Mouse (Mus musculus) frontal cortex, postnatal 14 days (tissue): Measurements from ENCODE around the gene Gid4.
A peak's percentile ranks its signal among the peaks of the same experiment; 100 is the strongest.
"Not testable (repeated sequence)": the region's sequence is repeated elsewhere in the genome, so short reads cannot be mapped to it uniquely, and the experiment has no call there.

Experiments used
- DNase-seq, 2 experiments: peaks; one replicate each; pipeline ENCODE4 v3.0.0; 2022; ENCODE audit warnings: low spot score in 2 of 2

Gene Gid4

DNA sequence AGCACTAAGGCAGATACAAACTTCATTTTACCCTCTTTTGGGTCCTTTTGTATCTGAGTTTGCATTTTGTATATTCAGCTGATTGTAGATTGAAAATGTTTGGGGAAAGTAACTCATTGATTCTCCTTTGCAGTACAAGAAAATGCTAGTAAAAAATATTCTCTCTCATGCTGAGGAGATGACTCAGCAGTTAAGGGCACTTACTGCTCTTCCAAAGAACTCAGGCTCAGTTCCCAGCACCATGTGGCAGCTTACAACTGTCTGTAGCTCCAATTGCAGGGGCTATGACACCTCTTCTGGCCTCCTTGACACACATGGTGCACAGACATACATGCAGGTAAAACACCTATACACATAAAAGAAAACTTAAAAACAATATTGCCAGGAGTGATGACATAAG lies 16.6 kb downstream of the Gid4 start:
- DNase-seq, result no peak

DNA sequence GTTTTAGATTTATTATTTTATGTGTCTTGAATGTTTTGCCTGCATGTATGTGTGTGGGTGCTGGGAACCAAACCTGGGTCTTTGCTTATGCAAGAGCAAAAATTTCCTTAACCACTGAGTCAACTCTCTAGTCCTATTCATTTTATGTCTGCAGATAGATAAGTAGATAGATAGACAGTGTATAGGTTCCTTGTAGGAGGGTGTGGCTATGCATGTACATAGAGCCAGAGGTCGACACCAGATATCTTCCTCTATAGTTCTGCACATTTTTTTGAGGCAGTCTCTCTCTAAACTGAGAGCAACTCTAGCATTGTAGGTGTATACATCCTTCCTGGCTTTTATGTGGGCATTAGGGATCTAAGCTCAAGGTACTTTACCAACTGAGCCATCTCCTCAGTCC lies 18.2 kb downstream of the Gid4 start:
- no peak for DNase-seq

DNA sequence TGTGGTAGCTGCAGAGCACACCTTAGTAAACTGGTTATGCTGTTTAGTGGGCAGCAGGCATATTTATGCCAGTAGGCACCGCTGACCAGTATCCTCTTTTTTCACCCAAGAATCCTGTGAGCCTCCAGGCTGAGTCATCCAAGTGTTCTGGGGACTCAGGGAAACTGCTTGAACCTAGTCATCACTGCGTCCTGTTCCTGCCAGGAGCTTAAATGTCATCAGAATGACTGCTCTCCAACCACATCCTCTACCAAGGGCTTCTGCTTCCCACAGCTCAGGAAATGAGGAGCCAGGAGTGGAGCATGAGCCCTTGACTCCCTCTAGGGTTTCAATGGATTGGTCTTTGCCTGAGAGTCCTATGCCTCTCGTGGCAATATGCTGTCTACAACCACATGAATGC lies 19.7 kb downstream of the Gid4 start:
- DNase-seq, result no peak

DNA sequence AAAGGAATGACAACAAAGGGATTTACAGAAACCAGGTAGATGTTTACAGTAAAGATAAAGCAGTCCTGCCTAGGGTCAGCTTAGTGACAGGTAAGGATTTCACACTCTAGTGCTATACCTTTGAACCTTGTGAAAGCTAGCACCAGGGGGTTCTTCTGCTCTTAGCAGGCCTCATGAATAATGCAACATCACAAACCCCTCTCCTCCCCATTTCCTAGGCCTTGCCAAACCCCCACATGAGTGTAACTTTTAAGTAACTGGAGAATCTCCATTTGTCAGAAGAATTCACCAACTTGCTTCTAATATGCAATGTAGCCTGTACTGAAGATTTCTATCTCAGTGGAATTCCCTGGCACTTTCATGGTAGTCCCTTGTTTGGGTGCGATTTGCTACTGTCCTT lies 22.7 kb downstream of the Gid4 start:
- not testable (repeated sequence) for DNase-seq

DNA sequence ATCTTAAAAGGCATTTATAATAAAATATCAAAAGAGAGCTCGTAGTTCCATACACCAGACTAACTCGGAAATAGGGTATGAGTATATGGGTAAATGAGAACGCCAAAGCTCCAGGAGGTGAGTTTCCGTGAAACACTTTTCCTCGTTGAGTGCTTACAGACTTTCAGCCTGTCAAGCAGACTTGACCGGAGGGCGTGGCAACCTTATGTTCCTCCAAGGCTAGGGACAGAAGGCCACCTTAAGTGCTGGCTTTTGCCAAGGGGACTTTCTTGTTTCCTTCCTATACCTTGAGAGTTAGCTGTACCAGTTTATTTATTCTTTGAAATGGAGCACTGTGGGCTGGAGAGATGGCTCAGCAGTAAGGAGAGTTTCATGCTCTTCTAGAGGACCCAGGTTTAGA lies 23.2 kb downstream of the Gid4 start:
- DNase-seq, result no peak

DNA sequence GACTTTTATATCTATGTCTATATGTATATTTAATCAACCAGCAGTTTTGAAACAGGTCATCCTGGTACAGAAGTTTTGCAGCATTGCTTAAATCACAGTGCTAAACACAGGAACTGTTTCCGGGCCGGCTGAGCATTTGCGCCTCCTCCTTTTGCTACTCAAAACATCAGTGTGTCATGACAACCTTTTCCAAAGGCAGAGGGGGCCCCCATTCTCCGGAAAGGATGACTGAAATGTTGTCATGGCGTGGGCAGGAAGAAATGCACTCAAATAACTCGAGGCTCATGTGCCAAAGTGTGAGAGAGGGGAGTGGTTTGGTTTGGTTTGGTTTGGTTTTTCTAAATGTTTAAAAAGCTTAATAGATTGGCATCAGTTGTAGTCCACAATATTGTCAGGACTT lies 26.0 kb downstream of the Gid4 start:
- no peak for DNase-seq

DNA sequence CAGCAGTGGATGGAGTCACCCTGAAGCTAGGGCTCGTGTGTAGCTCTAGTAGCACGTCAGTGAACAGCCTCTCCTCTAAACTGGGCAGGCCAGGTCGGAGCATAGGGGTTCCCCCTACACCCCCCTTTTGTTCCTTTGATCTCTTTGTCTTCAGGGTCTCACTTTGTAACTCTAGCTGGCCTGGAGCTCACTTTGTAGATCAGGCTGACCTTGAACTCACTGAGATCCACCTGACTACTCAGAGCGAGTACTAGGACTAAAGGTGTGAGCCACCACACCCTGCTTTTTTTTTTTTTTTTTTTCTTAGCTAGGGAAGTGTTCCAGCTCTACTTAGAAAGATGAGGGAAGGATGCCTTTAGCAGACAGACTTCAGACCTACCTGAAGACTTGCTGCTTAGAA lies 27.1 kb downstream of the Gid4 start:
- no peak for DNase-seq

DNA sequence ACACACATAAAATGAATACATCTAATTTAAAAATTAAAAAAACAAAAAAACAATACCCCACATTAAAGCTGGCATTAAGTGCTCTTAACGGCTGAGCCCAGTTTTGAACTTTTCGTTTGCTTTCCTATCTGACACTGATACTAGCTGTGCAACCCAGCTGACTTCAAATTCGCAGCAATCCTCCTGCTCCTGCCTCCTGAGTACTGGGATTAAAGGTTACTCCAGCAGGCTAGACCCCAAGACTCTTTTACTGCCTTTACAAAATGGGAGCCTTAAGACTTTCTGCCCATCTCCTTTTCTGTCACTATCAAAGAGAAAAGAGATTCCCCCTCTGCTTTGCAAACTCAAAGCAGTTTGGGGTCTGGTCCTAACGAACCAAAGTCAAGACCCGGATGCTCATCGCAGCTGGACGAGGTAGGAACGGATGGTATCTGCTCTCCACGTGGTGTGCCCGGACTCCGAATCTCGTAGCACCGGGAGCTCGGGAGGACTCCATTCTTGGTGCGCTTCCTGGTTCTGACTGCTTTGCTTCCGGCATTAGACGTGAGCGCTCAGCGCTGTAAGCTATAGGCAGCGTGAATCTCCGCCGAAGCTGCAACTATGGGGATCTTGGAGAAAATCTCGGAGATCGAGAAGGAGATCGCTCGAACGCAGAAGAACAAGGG lies 37.3 kb downstream of the Gid4 start, which contains the start of gene Drg2:
Drg2 (plus strand) TSS at position 512 of the 665 bp plus-strand sequence.
- peak; percentile 83 to 84 for DNase-seq

DNA sequence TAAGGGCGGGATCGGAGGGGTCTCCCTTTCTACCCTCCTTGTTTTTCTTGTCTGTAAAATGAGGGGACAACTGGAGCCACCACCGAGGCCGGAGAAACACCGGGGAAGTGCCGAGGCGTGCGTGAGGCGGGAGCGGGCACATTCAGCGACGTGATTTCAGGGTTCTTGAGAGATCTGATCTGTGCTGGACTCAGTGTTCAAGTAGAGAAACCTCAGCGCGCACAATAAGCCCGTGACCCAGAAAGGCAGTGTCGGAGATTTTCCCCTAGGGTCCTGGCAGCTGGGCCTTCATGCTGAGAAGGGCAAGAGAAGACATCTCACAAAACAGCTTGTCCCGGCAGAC lies 37.8 kb downstream of the Gid4 start:
- no peak for DNase-seq

DNA sequence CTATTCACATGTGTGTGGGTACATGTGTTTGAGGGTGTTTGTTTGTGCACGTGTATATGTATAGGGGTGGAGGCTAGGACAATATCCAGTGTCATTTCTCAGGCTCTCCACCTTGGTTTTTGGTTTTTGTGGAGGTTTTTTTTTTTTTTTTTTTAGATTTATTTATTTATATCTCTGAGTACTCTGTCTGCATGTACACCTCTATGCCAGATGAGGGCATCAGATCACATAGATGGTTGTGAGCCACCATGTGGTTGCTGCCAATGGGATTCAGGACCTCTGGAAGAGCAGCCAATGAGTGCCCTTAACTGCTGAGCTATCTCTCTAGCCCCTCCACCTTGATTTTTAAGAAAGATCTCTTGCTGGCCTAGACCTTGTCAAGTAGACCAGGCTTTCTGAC lies 41.0 kb downstream of the Gid4 start:
- DNase-seq, result peak in 1 of 2 experiments; percentile 3

DNA sequence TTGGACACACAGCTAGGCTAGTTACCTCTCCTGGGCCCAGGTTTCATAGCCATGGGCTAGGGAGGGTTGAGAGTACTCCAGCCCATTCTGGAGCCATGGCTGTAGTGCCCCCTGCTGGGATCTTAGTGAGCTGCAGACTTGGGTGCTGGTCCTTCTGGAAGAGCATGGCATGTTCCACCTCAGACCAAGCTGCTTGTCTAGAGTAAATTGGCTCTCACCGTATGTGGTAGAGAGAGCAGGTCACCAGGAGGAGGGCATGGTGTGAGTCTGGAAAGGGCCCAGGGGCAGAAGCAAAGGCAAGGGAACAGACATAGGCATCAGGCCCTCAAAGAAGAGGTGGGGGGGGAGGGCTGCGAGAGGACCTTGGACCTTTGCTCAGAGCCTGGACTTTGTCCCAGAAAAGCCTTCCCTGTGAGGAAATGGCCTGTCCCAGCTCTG lies 49.0 kb downstream of the Gid4 start:
- DNase-seq, result no peak

DNA sequence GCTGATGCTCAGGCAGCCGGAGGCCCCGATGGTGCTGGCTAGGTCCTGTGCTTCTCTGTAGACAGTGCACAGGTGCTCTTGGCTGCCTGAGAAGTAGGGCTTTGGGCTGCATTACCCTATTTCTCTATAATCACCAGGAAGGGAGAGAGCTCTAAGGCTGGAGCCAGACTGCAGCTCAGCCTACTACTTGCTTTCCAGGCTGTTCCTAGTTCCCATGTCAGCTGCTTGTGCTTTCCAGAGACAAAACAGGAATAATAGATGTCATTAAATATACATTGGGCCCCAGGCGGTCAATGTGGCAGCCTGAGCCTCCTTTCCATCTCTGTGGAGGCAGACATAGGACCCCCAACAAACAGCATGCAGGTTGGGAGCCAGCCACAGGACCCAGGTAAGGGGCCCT lies 52.1 kb downstream of the Gid4 start, which contains the start of gene Myo15:
Myo15 (plus strand) TSS at position 301 of the 400 bp plus-strand sequence.
- no peak for DNase-seq

DNA sequence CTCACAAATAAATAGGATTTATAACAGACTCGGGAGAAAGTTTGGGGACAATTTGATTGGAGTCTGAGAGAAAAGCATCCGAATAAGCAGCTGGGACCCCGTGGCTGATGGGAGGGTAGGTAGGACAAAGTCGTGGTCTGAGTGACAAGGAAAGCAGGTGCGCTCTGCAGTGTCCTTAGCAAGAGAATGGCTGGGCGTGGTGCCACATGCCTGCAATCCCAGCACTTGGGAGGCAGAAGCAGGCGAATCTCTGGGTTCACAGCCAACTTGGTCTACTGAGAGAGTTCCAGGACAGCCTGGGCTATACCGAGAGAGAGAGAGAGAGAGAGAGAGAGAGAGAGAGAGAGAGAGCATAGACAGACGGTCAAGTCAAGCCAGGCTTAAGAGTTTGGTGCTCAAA lies 53.8 kb downstream of the Gid4 start:
- no peak for DNase-seq

DNA sequence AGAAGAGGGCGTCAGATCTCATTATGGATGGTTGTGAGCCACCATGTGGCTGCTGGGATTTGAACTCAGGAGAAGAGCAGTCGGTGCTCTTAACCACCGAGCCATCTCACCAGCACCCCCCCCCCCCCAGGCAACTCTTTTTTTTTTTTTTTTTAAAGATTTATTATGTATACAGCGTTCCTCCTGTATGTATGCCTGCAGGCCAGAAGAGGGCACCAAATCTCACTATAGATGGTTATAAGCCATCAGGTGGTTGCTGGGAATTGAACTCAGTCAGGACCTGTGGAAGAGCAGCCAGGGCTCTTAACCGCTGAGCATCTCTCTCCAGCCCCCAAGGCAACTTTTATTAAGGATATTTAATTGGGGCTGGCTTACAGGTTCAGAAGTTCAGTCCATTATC lies 57.6 kb downstream of the Gid4 start:
- DNase-seq, result no peak

DNA sequence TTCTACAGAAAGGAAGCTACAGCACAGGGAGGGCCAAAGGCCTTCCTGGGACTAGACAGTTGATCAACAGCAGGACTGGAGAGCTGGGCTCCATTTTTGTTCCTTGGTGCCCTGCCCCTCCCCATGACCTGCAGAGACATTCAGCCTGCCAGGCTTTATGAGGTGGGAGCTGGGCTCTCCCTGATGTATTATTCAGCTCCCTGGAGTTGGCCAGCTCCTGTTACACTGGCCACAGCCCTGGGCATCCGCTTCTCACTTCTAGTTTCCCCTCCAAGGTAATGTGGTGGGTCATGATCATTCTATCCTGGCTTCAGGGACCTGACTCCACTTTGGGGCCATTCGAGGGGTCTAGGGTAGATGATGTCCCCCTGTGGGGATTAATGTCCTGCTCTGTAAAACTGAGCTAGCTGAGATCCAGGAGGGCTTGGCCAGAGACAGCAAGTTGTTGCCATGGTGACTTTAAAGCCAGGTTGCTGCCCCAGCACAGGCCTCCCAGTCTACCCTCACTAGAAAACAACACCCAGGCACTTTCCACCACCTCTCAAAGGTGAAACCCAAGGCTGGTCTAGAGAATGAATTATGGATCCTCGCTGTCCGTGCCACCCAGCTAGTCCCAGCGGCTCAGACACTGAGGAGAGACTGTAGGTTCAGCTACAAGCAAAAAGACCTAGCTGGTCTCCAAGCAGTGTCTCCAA lies 58.9 kb downstream of the Gid4 start:
- DNase-seq, result no peak

DNA sequence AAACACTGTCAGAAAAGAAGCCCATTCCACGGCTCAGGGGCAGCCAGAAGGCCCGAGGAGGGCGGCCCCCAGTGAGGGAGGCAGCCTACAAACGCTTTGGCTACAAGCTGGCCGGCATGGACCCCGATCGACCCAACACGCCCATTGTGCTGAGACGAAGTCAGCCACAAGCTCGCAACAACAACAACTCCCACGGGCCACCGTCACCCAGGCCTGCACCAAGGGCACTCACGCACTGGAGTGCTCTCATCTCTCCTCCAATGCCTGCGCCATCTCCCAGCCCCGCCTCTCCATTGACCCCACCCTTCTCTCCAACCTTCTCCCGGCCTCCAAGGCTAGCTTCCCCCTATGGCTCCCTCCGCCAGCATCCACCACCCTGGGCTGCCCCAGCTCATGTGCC lies 61.2 kb downstream of the Gid4 start:
- DNase-seq, result no peak

DNA sequence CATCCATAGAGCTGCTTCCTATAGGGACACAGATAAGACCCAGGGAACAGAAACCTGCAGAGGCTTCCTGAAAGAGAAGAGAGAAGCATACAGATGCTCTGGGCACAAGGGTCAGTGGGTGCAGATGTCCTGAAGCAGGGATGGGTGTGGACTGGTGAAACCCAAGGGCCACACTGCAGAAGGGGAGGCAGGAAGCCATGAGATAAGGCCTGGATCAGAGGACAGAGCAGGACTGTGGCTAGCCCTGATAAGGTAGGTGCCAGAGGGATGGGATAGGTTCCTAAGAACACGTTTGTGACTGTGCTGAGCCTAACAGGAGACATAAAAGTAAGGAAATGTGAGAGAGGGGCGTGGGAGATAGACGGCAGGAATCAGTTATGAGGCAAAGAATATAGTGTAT lies 69.3 kb downstream of the Gid4 start:
- no peak for DNase-seq

DNA sequence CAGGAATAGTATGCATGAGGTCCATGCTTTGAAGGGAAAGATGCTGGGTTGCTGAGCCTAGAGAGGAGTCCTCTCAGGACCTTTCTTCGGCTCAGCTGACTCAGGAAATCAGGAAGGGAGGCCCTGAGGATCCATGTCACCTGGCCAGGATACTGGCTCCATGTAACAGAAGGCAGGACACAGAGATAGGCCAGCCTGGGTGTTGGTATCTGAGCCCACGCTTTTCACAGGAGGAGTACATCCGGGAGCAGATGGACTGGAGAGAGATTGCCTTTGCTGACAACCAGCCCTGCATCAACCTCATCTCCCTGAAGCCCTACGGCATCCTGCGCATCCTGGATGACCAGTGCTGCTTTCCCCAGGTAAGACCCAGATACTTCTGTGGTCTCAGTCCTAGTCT lies 75.8 kb downstream of the Gid4 start:
- no peak for DNase-seq

DNA sequence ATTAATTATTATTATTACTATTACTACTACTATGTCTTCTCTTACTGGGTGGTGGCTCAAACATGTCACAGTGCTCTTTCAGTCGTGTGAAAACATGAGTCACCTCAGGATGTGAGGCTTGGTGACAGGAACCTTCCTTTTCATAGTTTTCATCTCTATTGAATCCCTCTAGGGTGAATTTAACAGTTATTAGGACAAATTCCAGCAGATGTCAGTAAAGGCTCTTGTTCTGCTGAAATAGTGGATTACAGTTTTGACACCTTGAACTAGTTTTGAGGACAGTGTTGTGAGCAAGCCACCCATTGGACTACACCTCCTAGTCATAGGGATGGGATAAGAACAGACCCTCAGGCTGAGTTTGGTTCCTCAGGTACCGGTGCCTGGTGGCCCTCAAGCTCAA lies 78.7 kb downstream of the Gid4 start:
- no peak for DNase-seq
